Mouse (Mus musculus) intestine, embryonic 14.5 days (tissue): ENCODE data around the gene Cobll1. TPM values are rescaled to one million over a fixed set of nuclear protein-coding genes. Genes with fewer than 3 reads are reported as not detected.
A peak's percentile ranks its signal among the peaks of the same experiment; 100 is the strongest.

Experiments used
- ATAC-seq: fragments of 200-750 bp; cut with Nextera tagmentation; replicated peaks from 2 replicates; pipeline ENCODE4 v1.8.0; 2017; ENCODE audit warnings: low read depth, moderate number of reproducible peaks, moderate TSS enrichment, moderate library complexity; ENCODE audit not compliant: low FRiP score, low TSS enrichment
- DNase-seq: peaks from one replicate; pipeline ENCODE4 v3.0.0-alpha.2; 2018; ENCODE audit warnings: low spot score
- H3K27ac ChIP-seq: fragments of 300-500 bp; sonication (generic); 2 replicates; pipeline ENCODE4 v1.5.1; 2014; ENCODE audit warnings: low read depth, mild to moderate bottlenecking, control low read depth
- H3K27me3 ChIP-seq: fragments of 300-500 bp; sonication (generic); replicated peaks from 2 replicates; pipeline ENCODE4 v1.6.1; 2014; ENCODE audit warnings: low read length, control low read depth; ENCODE audit not compliant: control insufficient read depth, insufficient read depth
- H3K36me3 ChIP-seq: fragments of 300-500 bp; sonication (generic); 2 replicates; pipeline ENCODE4 v1.6.1; 2014; ENCODE audit warnings: low read length, control low read depth; ENCODE audit not compliant: control insufficient read depth, insufficient read depth
- H3K4me1 ChIP-seq: fragments of 300-500 bp; sonication (generic); replicated peaks from 2 replicates; pipeline ENCODE4 v1.6.1; 2014; ENCODE audit warnings: low read length, control low read depth, mixed read lengths; ENCODE audit not compliant: control insufficient read depth, insufficient read depth
- H3K4me2 ChIP-seq: fragments of 300-500 bp; sonication (generic); 2 replicates; pipeline ENCODE4 v1.6.1; 2014; ENCODE audit warnings: low read length
- H3K4me3 ChIP-seq: fragments of 300-500 bp; sonication (generic); 2 replicates; pipeline ENCODE4 v1.5.1; 2014; ENCODE audit warnings: low read depth, low read length, control low read depth, mixed read lengths
- H3K9ac ChIP-seq: fragments of 300-500 bp; sonication (generic); 2 replicates; pipeline ENCODE4 v1.6.1; 2014; ENCODE audit warnings: mild to moderate bottlenecking, low read length
- H3K9me3 ChIP-seq: fragments of 300-500 bp; sonication (generic); 2 replicates; pipeline ENCODE4 v1.6.1; 2016; ENCODE audit warnings: low read length, control low read depth; ENCODE audit not compliant: control insufficient read depth
- WGBS: fragments of 180-500 bp; shearing (Covaris S2); extraction: QIAGEN DNeasy Blood & Tissue Kit; methylation state at CpG from one replicate; pipeline ENCODE4 v1.1.7; 2014; 5-methylcytosine and 5-hydroxymethylcytosine counted together
- polyA plus RNA-seq: library from polyadenylated mRNA; unstranded; fragments of >200 nt; fragmentation: Nextera tagmentation; extraction: Ambion mirVana; gene quantifications from 2 replicates; pipeline ENCODE4 v1.2.1, GENCODE M21; 2014

Cobll1 gene
- polyA plus RNA-seq, 1 experiment from 2014 or later = 19.9 TPM

DNA sequence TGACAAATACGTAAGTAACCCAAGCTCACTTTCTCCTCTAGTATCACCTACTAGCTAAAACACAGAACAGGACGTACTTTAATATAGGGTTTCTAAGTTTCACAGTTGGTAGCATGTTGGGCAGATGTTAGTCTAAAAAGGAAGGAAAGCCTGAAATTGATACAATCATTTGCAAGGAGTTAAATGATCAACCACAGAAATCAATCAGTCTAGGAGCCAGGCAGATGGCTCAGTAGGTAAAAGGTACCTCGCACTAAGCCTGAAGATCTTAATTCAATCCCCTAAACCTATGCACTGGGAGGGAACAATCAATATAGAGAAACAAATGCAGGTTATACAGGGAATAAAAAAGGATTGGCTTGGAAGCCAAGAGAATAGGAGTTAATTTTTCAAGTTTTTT lies 52.0 kb downstream of the Cobll1 start:
- Histone ChIP-seq H3K9ac (no peak overlapping the region), H3K9me3 (no peaks in the 10 kb centered on the region), H3K27ac (no peak overlapping the region), H3K4me3 (no peak overlapping the region), H3K4me1 (peaks cover 34% of the 10 kb centered on the region), H3K27me3 (no peaks in the 10 kb centered on the region), H3K36me3 (no peaks in the 10 kb centered on the region), H3K4me2 (no peak overlapping the region)
- DNase-seq (no peak), ATAC-seq (no peak)
- WGBS = 89% methylated on average over 3 of the region's 3 CpGs

- H3K27me3 ChIP-seq = no peaks in the 10 kb centered on the region
- H3K36me3 ChIP-seq = no peaks in the 10 kb centered on the region
- WGBS = 54% methylated on average over 2 of the region's 2 CpGs
- ATAC-seq (no peak), DNase-seq (no peak)
- H3K9ac ChIP-seq = no peak overlapping the region
- H3K4me2 ChIP-seq = no peak overlapping the region
- no peaks in the 10 kb centered on the region for H3K9me3 ChIP-seq
- no peak overlapping the region for H3K4me3 ChIP-seq
- H3K27ac ChIP-seq = no peak overlapping the region
- H3K4me1 ChIP-seq = peaks cover 18% of the 10 kb centered on the region
Measured at GRCm38 (mm10) chr2:65182747-65183146, 56.5 kb downstream of the Cobll1 start.

- Histone ChIP-seq H3K36me3 (no peaks in the 10 kb centered on the region), H3K27ac (no peak overlapping the region), H3K9ac (no peak overlapping the region), H3K27me3 (no peaks in the 10 kb centered on the region), H3K4me2 (no peak overlapping the region), H3K4me1 (peaks cover 18% of the 10 kb centered on the region), H3K4me3 (no peak overlapping the region), H3K9me3 (no peaks in the 10 kb centered on the region)
- 81% methylated on average over 8 of the region's 8 CpGs for WGBS
- ATAC-seq (no peak), DNase-seq (no peak)
Measured at GRCm38 (mm10) chr2:65181736-65182135, 57.5 kb downstream of the Cobll1 start.

GRCm38 (mm10) chr2:65181066-65181716 lies 58.0 kb downstream of the Cobll1 start:
- 31% methylated on average over 9 of the region's 9 CpGs for WGBS
- H3K27me3 ChIP-seq = no peaks in the 10 kb centered on the region
- no peaks in the 10 kb centered on the region for H3K36me3 ChIP-seq
- H3K9me3 ChIP-seq = no peaks in the 10 kb centered on the region
- H3K4me1 ChIP-seq = peaks cover 18% of the 10 kb centered on the region
- no peak overlapping the region for H3K4me3 ChIP-seq
- no peak overlapping the region for H3K9ac ChIP-seq
- DNase-seq (peak; percentile 59), ATAC-seq (no peak)
- H3K4me2 ChIP-seq = peak overlapping the region; percentile 31
- H3K27ac ChIP-seq = no peak overlapping the region

DNA sequence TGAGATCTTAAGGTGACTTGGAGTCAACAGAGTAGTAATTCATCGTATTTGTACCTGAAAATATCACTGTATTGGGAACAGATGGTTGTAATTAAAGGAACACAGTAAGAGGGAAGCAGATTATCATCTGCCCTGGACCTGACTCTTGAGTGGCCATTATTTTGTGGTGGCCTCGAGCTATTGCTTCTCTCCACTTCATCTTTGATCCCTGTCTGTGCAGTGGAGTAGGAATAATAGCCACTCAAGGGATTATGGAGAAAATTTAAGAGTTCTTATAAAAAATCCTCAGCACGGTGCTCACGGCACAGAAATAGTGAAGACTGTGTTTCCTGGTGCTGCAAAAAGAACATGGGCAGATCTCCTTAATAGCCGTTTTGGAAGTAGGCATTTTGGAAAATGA lies 63.6 kb downstream of the Cobll1 start:
- Histone ChIP-seq H3K36me3 (no peaks in the 10 kb centered on the region), H3K27ac (no peak overlapping the region), H3K9ac (no peak overlapping the region), H3K4me2 (no peak overlapping the region), H3K4me1 (peaks cover 12% of the 10 kb centered on the region), H3K9me3 (no peaks in the 10 kb centered on the region), H3K4me3 (no peak overlapping the region), H3K27me3 (no peaks in the 10 kb centered on the region)
- ATAC-seq = no peak
- DNase-seq = no peak
- 75% methylated on average over 5 of the region's 5 CpGs for WGBS

DNA sequence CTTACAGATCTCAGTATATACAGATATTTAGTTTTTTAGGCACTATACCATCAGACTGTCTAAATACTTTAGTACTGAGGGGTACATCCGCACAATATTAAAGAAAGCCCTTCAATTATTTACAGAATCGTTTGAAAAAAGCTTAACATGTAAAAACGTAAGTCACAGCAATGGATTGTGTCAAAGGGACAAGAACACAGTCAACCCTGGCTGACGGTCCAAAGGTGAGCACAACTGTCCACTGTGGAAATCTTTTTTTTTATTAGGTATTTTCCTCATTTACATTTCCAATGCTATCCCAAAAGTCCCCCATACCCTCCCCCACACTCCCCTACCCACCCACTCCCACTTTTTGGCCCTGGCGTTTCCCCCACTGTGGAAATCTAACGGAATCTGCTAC lies 67.1 kb downstream of the Cobll1 start:
- no peak for DNase-seq
- H3K9ac ChIP-seq = no peak overlapping the region
- no peak for ATAC-seq
- H3K36me3 ChIP-seq = no peaks in the 10 kb centered on the region
- no peak overlapping the region for H3K27ac ChIP-seq
- no peaks in the 10 kb centered on the region for H3K9me3 ChIP-seq
- H3K4me1 ChIP-seq = peaks cover 14% of the 10 kb centered on the region
- H3K4me3 ChIP-seq = no peak overlapping the region
- no peaks in the 10 kb centered on the region for H3K27me3 ChIP-seq
- 71% methylated on average over 6 of the region's 6 CpGs for WGBS
- no peak overlapping the region for H3K4me2 ChIP-seq

- no peak for ATAC-seq
- H3K4me3 ChIP-seq = no peak overlapping the region
Measured at GRCm38 (mm10) chr2:65171516-65171915, 67.7 kb downstream of the Cobll1 start.

GRCm38 (mm10) chr2:65170693-65171456 lies 68.3 kb downstream of the Cobll1 start:
- Histone ChIP-seq H3K36me3 (no peaks in the 10 kb centered on the region), H3K4me1 (peaks cover 14% of the 10 kb centered on the region), H3K4me3 (peak overlapping the region; percentile 20), H3K27me3 (no peaks in the 10 kb centered on the region), H3K9ac (0 out of 2 replicates have a peak overlapping the region, but pooled peaks have one; percentile 6), H3K27ac (peak overlapping the region; percentile 54; the same call in 1 of the 2 replicates), H3K9me3 (no peaks in the 10 kb centered on the region), H3K4me2 (peak overlapping the region; percentile 50)
- 31% methylated on average over 18 of the region's 18 CpGs for WGBS
- no peak; the same call in 1 of the 2 replicates for ATAC-seq
- no peak for DNase-seq

More at GRCm38 (mm10) chr2:65171516-65171915, 67.7 kb downstream of the Cobll1 start:
- H3K36me3 ChIP-seq = no peaks in the 10 kb centered on the region
- no peak for DNase-seq
- H3K27me3 ChIP-seq = no peaks in the 10 kb centered on the region
- no peaks in the 10 kb centered on the region for H3K9me3 ChIP-seq
- no peak overlapping the region for H3K9ac ChIP-seq
- H3K4me2 ChIP-seq = peak overlapping the region; percentile 50
- peaks cover 14% of the 10 kb centered on the region for H3K4me1 ChIP-seq
- H3K27ac ChIP-seq = peak overlapping the region; percentile 54; the same call in 1 of the 2 replicates
- WGBS = 21% methylated on average over 1 of the region's 1 CpGs
